Mouse (Mus musculus) stomach, postnatal 0 days (tissue): ENCODE data around the gene Zdhhc16.

Experiments
- CTCF ChIP-seq: IDR thresholded peaks from 2 replicates; pipeline ENCODE4 v1.5.1; 2016; ENCODE audit warnings: antibody characterized with exemption, low read depth, mild to moderate bottlenecking, moderate library complexity
- EP300 ChIP-seq: optimal IDR thresholded peaks from 2 replicates; pipeline ENCODE3; 2016; ENCODE audit warnings: antibody characterized with exemption

DNA sequence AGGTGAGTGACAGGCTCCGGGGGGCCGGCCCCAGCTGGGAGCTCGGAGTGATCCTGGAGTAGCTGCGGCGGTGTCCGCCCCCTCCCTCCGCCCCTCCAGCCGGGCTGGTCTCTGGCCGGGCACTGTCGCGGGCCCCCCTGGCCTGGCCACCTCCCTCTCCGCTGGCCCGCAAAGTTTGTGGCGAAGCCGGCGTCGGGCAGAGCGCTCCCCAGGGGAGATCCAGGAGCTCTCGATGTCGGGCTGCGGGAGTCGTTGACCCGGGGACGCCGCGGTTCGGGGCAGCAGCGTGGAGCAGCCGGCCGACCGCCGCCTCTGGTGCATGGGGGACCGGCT is 48.3 kb downstream of the Zdhhc16 start, which contains the start of gene Ubtd1:
- TF ChIP-seq CTCF (no peak), EP300 (no peak)
